Mouse (Mus musculus) heart, postnatal 0 days (tissue): ENCODE data around the gene Gabarapl1. TPM values are rescaled to one million over a fixed set of nuclear protein-coding genes. Genes with fewer than 3 reads are reported as not detected.
A peak's percentile ranks its signal among the peaks of the same experiment; 100 is the strongest.

Experiments
- ATAC-seq: fragments of 200-750 bp; cut with Nextera tagmentation; 2 replicates; pipeline ENCODE4 v1.8.0; 2017; ENCODE audit warnings: low read depth, moderate number of reproducible peaks, moderate library complexity; ENCODE audit not compliant: insufficient read depth
- DNase-seq: peaks from one replicate; pipeline ENCODE4 v3.0.0-alpha.2; 2016; ENCODE audit warnings: low spot score
- H3K27ac ChIP-seq: fragments of 300-500 bp; sonication (generic); 2 replicates; pipeline ENCODE4 v1.5.1; 2014; ENCODE audit warnings: low read depth, mild to moderate bottlenecking
- H3K27me3 ChIP-seq: fragments of 300-500 bp; sonication (generic); 2 replicates; pipeline ENCODE4 v1.6.1; 2014; ENCODE audit warnings: low read length, mixed read lengths; ENCODE audit not compliant: control insufficient read depth, insufficient read depth
- H3K36me3 ChIP-seq: fragments of 300-500 bp; sonication (generic); replicated peaks from 2 replicates; pipeline ENCODE4 v1.6.1; 2014; ENCODE audit warnings: low read length, mixed read lengths; ENCODE audit not compliant: control insufficient read depth, insufficient read depth
- H3K4me1 ChIP-seq: fragments of 300-500 bp; sonication (generic); 2 replicates; pipeline ENCODE4 v1.6.1; 2014; ENCODE audit warnings: antibody characterized with exemption; ENCODE audit not compliant: control insufficient read depth, insufficient read depth
- H3K4me2 ChIP-seq: fragments of 300-500 bp; sonication (generic); 2 replicates; pipeline ENCODE4 v1.6.1; 2014; ENCODE audit warnings: low read depth, mild to moderate bottlenecking, low read length, moderate library complexity
- H3K4me3 ChIP-seq: fragments of 300-500 bp; sonication (generic); 2 replicates; pipeline ENCODE4 v1.5.1; 2014; ENCODE audit warnings: low read depth, low read length
- H3K9ac ChIP-seq: fragments of 300-500 bp; sonication (generic); replicated peaks from 2 replicates; pipeline ENCODE4 v1.6.1; 2014; ENCODE audit warnings: low read depth, low read length, mixed read lengths
- H3K9me3 ChIP-seq: fragments of 300-500 bp; sonication (generic); replicated peaks from 2 replicates; pipeline ENCODE4 v1.6.1; 2016; ENCODE audit warnings: low read length; ENCODE audit not compliant: control insufficient read depth
- CTCF ChIP-seq: IDR thresholded peaks from 2 replicates; pipeline ENCODE4 v1.5.1; 2016; ENCODE audit warnings: antibody characterized with exemption, control low read depth, low read depth
- EP300 ChIP-seq: IDR thresholded peaks from 2 replicates; pipeline ENCODE4 v1.6.1; 2016; ENCODE audit warnings: antibody characterized with exemption, low read depth
- WGBS: fragments of 180-500 bp; shearing (Covaris S2); extraction: QIAGEN DNeasy Blood & Tissue Kit; methylation state at CpG from one replicate; pipeline ENCODE4 v1.1.7; 2014; 5-methylcytosine and 5-hydroxymethylcytosine counted together
- polyA plus RNA-seq: library from polyadenylated mRNA; unstranded; fragments of >200 nt; fragmentation: Nextera tagmentation; extraction: Ambion mirVana; gene quantifications from 2 replicates; pipeline ENCODE4 v1.2.1, GENCODE M21; 2015
- total RNA-seq: library from RNA; depleted of rRNA; stranded (reverse); fragments of >200 nt; gene quantifications from 2 replicates; pipeline ENCODE4 v1.2.3, GENCODE M21; 2014; ENCODE audit warnings: low replicate concordance; rRNA removed

Gene Gabarapl1
- total and polyA plus RNA-seq, 2 experiments from 2014 or later: 41.8 to 73.2 TPM

DNA sequence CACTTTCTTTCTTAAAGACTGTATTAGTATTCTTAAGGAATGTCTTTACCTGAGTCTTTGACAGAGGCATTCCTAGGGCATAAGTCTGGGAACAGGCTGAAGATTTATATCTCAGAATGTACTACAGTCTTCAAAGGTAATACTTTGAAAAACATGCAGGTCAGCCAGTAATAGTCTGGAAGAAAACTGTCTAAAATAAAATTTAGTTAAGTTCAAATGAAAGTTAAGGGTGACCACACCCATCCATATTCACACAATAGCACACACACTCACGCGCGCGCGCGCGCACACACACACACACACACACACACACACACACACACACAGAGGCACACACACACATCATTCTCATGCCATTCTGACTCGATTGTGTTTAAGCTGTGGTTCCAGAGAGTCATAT, 44.6 kb downstream of the Gabarapl1 start, which contains the start of gene Klre1:
TSS of gene Klre1 (plus strand) at position 301 of the 400 bp plus-strand sequence.
- no peaks in the 10 kb centered on the region for H3K9me3 ChIP-seq
- no peak for DNase-seq
- no peak for ATAC-seq
- WGBS: 90% methylated on average over 8 of the region's 8 CpGs
- no peak within 1 kb of the TSS for H3K4me3 ChIP-seq
- no peak within 1 kb of the TSS for H3K4me2 ChIP-seq
- H3K27ac ChIP-seq: no peak within 1 kb of the TSS
- H3K36me3 ChIP-seq: no peaks in the 10 kb centered on the region
- H3K4me1 ChIP-seq: no peaks in the 10 kb centered on the region
- no peak for TF ChIP-seq CTCF
- TF ChIP-seq EP300: no peak
- no peak within 1 kb of the TSS for H3K9ac ChIP-seq
- no peaks in the 10 kb centered on the region for H3K27me3 ChIP-seq

DNA sequence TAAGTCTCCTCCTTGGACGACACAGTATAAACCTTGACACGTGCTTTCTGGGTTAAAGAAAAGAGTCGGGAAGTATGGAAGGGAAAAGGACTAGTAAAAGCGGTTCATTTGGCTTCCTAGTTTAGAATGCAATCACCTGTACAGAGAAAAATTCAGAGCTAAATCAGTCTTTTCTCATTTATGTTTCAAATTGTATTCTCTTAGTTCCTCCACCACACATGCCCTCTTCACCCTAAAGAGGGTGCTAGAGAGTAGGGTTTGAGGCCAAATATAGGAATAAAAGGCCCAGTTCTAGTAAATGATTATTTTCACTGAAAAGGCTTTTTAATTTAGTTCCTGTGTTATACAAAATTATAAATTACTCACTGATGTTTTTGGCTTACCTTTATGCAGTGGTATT, 48.3 kb downstream of the Gabarapl1 start:
- Histone ChIP-seq H3K36me3 (no peaks in the 10 kb centered on the region), H3K4me3 (no peak overlapping the region), H3K27me3 (no peaks in the 10 kb centered on the region), H3K9me3 (no peaks in the 10 kb centered on the region), H3K27ac (no peak overlapping the region), H3K9ac (no peak overlapping the region), H3K4me1 (no peaks in the 10 kb centered on the region), H3K4me2 (no peak overlapping the region)
- DNase-seq (no peak), ATAC-seq (no peak)
- TF ChIP-seq CTCF (peak; percentile 22; the same call in 1 of the 2 replicates), EP300 (no peak)
- 49% methylated on average over 4 of the region's 4 CpGs for WGBS

DNA sequence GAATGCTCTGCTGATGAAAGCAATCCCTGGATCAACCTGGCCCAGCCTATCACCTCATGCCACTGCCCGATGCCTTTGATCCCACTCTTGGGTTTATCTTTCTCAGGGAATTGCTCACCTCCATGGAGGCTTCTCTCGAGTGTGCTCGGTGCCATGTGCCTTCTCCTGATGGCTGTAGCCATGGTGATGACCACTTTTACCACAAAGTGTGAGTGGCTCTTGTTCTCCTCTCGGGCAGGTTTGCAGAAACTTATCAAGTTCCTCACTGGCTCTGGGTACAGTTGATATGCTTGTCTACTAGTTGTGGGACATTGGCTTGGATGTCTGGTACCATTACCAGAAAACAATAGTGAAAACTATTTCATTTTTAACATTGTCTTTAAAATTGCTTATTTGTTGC, 48.9 kb downstream of the Gabarapl1 start:
- 59% methylated on average over 4 of the region's 4 CpGs for WGBS
- Histone ChIP-seq H3K27ac (no peak overlapping the region), H3K9me3 (no peaks in the 10 kb centered on the region), H3K27me3 (no peaks in the 10 kb centered on the region), H3K4me3 (no peak overlapping the region), H3K9ac (no peak overlapping the region), H3K36me3 (no peaks in the 10 kb centered on the region), H3K4me1 (no peaks in the 10 kb centered on the region), H3K4me2 (no peak overlapping the region)
- TF ChIP-seq EP300 (no peak), CTCF (no peak)
- no peak for ATAC-seq
- DNase-seq: no peak

DNA sequence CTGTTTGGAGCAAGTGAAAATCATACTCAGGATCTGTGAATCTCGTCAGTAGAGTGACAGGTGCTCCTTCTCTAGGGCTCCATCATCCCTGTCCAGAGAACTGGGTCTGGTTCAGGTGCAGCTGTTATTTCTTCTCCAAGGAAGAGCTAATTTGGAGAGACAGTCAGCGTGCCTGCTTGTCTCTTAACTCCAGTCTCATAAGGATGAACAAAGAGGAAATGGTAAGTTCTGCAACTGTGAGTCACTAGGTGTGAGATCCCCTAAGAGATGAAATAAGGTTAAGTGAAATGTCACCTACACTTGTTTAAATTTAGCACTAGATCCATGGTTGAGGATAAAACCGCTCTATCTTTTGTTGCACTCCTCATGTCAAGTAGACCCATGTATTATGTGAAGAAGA, 50.1 kb downstream of the Gabarapl1 start:
- H3K4me1 ChIP-seq: no peaks in the 10 kb centered on the region
- ATAC-seq (no peak), DNase-seq (no peak)
- no peak overlapping the region for H3K9ac ChIP-seq
- no peak overlapping the region for H3K27ac ChIP-seq
- H3K4me2 ChIP-seq: no peak overlapping the region
- H3K9me3 ChIP-seq: no peaks in the 10 kb centered on the region
- WGBS: 57% methylated on average over 3 of the region's 3 CpGs
- H3K36me3 ChIP-seq: no peaks in the 10 kb centered on the region
- no peak overlapping the region for H3K4me3 ChIP-seq
- H3K27me3 ChIP-seq: no peaks in the 10 kb centered on the region
- no peak for TF ChIP-seq CTCF
- TF ChIP-seq EP300: no peak

DNA sequence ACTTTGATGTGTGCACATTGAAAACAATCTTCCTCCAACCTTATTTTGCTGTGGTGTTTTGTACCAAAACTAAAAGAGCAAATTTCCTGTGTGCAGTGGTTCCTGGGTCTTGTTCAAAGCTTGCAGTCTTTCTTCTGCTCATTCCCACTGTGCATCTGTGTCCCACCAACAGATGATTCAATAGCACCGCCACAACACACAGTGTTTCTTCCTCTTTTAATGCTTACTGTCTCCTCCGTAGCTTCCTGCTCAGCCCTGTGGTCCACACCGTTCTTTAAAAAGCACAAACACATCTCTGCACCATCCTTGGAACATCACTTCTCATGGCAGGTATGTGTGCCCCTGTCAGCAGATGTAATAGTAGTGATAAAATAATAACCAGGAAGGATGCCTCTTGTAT, 58.5 kb downstream of the Gabarapl1 start, which contains the start of gene Klrd1:
TSS of gene Klrd1 (plus strand) at position 275 of the 400 bp plus-strand sequence.
- H3K27ac ChIP-seq: no peak within 1 kb of the TSS
- no peak within 1 kb of the TSS for H3K9ac ChIP-seq
- no peak within 1 kb of the TSS for H3K4me2 ChIP-seq
- no peaks in the 10 kb centered on the region for H3K36me3 ChIP-seq
- 60% methylated on average over 3 of the region's 3 CpGs for WGBS
- H3K4me1 ChIP-seq: no peaks in the 10 kb centered on the region
- H3K27me3 ChIP-seq: no peaks in the 10 kb centered on the region
- DNase-seq (no peak), ATAC-seq (no peak)
- H3K9me3 ChIP-seq: no peaks in the 10 kb centered on the region
- no peak within 1 kb of the TSS for H3K4me3 ChIP-seq
- TF ChIP-seq CTCF (no peak), EP300 (no peak)

Other genes starting within 250 kb of the Gabarapl1 start
- gene 4922502D21Rik, start 201.4 kb upstream of the Gabarapl1 start, total RNA-seq: not detected in 2 replicates
- gene 4922502D21Rik, start 201.4 kb upstream of the Gabarapl1 start, polyA plus RNA-seq: not detected in 2 replicates
- not detected in 2 replicates for gene Clec12a, start 190.5 kb upstream of the Gabarapl1 start, total RNA-seq
- gene Clec12a, start 190.5 kb upstream of the Gabarapl1 start, polyA plus RNA-seq: 0.36 and 0.37 TPM in 2 replicates
- gene Clec12b, start 147.3 kb upstream of the Gabarapl1 start, total RNA-seq: not detected in 2 replicates
- gene Clec12b, start 147.3 kb upstream of the Gabarapl1 start, polyA plus RNA-seq: 0.11 and 0.16 TPM in 2 replicates
- gene Clec1b, start 135.9 kb upstream of the Gabarapl1 start, total RNA-seq: 0.15 TPM in 1 of 2 replicates, not detected in the other
- 2.5 and 2.7 TPM in 2 replicates for gene Clec1b, start 135.9 kb upstream of the Gabarapl1 start, polyA plus RNA-seq
- gene Clec9a, start 124.3 kb upstream of the Gabarapl1 start, total RNA-seq: not detected in 2 replicates
- gene Clec9a, start 124.3 kb upstream of the Gabarapl1 start, polyA plus RNA-seq: 0.22 and 0.23 TPM in 2 replicates
- 8.9 and 23.3 TPM in 2 replicates for gene Clec1a, start 81.2 kb upstream of the Gabarapl1 start, total RNA-seq
- 9.1 and 10.5 TPM in 2 replicates for gene Clec1a, start 81.2 kb upstream of the Gabarapl1 start, polyA plus RNA-seq
- 0.35 and 1.9 TPM in 2 replicates for gene Olr1, start 26.0 kb upstream of the Gabarapl1 start, total RNA-seq
- 0.27 TPM in 2 replicates for gene Olr1, start 26.0 kb upstream of the Gabarapl1 start, polyA plus RNA-seq
- not detected in 2 replicates for gene Tmem52b, start 20.6 kb upstream of the Gabarapl1 start, total RNA-seq
- not detected in 2 replicates for gene Tmem52b, start 20.6 kb upstream of the Gabarapl1 start, polyA plus RNA-seq
- not detected in 2 replicates for gene Klre1, start 44.7 kb downstream of the Gabarapl1 start, total RNA-seq
- gene Klre1, start 44.7 kb downstream of the Gabarapl1 start, polyA plus RNA-seq: not detected in 2 replicates
- not detected in 2 replicates for gene Klrd1, start 58.6 kb downstream of the Gabarapl1 start, total RNA-seq
- 0.15 and 0.30 TPM in 2 replicates for gene Klrd1, start 58.6 kb downstream of the Gabarapl1 start, polyA plus RNA-seq
- not detected in 2 replicates for gene Klrk1, start 90.7 kb downstream of the Gabarapl1 start, total RNA-seq
- gene Klrk1, start 90.7 kb downstream of the Gabarapl1 start, polyA plus RNA-seq: 0.10 and 0.11 TPM in 2 replicates
- gene Klrc3, start 110.2 kb downstream of the Gabarapl1 start, total RNA-seq: not detected in 2 replicates
- not detected in 2 replicates for gene Klrc3, start 110.2 kb downstream of the Gabarapl1 start, polyA plus RNA-seq
- not detected in 2 replicates for gene Klrc2, start 127.5 kb downstream of the Gabarapl1 start, total RNA-seq
- gene Klrc2, start 127.5 kb downstream of the Gabarapl1 start, polyA plus RNA-seq: not detected in 2 replicates
- gene Klrc1, start 145.8 kb downstream of the Gabarapl1 start, total RNA-seq: not detected in 2 replicates
- not detected in 2 replicates for gene Klrc1, start 145.8 kb downstream of the Gabarapl1 start, polyA plus RNA-seq
- not detected in 2 replicates for gene Klri1, start 184.0 kb downstream of the Gabarapl1 start, total RNA-seq
- gene Klri1, start 184.0 kb downstream of the Gabarapl1 start, polyA plus RNA-seq: not detected in 2 replicates
- not detected in 2 replicates for gene Klri2, start 207.3 kb downstream of the Gabarapl1 start, total RNA-seq
- not detected in 2 replicates for gene Klri2, start 207.3 kb downstream of the Gabarapl1 start, polyA plus RNA-seq